In genomic region chr7:84074266-84074665, GRCm38 (mm10) we compare ENCODE assay signal across 20 mouse cellular contexts. TPM values are rescaled to one million over a fixed set of nuclear protein-coding genes. Genes with fewer than 3 reads are reported as not detected.
DNase-seq lines count a peak whose midpoint lies in the region; ATAC-seq and TF ChIP-seq lines count a peak whose summit lies in the region.
"Had no signal": no experiment of that assay in that cellular context is flagged by ENCODE, and none has a peak within 500 bp of the region (broad histone marks: within the 10 kb centered on the region; RNA-seq: fewer than 3 reads in every experiment).

No protein-coding gene starts in this region.

- intact Hi-C loops in left cerebral cortex, postnatal 4 days (cut with DNase I), result no loop called here

- no peaks in the 10 kb centered on the region for H3K9me3 ChIP-seq in forebrain, embryonic 14.5 days (replicated peaks; ENCODE audit: control insufficient read depth, low read length)
- H3K9me3 ChIP-seq in forebrain, embryonic 10.5 days, result no peaks in the 10 kb centered on the region
- no peaks in the 10 kb centered on the region for H3K9me3 ChIP-seq in forebrain, postnatal 0 days (ENCODE audit: low read length)
- no peaks in the 10 kb centered on the region for H3K9me3 ChIP-seq in forebrain, embryonic 12.5 days
- H3K9me3 ChIP-seq: embryonic facial prominence, embryonic 12.5 days; embryonic facial prominence, embryonic 15.5 days; hindbrain, embryonic 12.5 days; hindbrain, embryonic 15.5 days had no signal

- no peak overlapping the region for H3K4me2 ChIP-seq in forebrain, embryonic 14.5 days (ENCODE audit: low read length)
- no peak overlapping the region for H3K4me2 ChIP-seq in forebrain, postnatal 0 days (ENCODE audit: low read depth)
- H3K4me2 ChIP-seq in forebrain, embryonic 12.5 days, result no peak overlapping the region
- H3K4me2 ChIP-seq: embryonic facial prominence, embryonic 12.5 days; embryonic facial prominence, embryonic 15.5 days; heart, embryonic 11.5 days; hindbrain, embryonic 12.5 days; hindbrain, embryonic 15.5 days had no signal

- DNase-seq in forebrain, embryonic 14.5 days (ENCODE audit: low spot score), result peak; percentile 45
- no peak for DNase-seq in forebrain, embryonic 10.5 days (ENCODE audit: extremely low spot score, low spot score)
- peak; percentile 30 for DNase-seq in forebrain, postnatal 0 days
- peak; percentile 20 for DNase-seq in layer of hippocampus, adult 9-11 months
- DNase-seq in layer of hippocampus, postnatal 14 days (ENCODE audit: low spot score in 2 of 2), result no peak
- DNase-seq in left cerebral cortex, postnatal 4 days, result no peak
- DNase-seq: adrenal gland, adult 8-10 months; adrenal gland, postnatal 25 days; cerebellum, adult 11 months; gastrocnemius, postnatal 25 days had no signal

- H3K36me3 ChIP-seq in forebrain, embryonic 14.5 days (ENCODE audit: control insufficient read depth, insufficient read depth, low read length), result no peaks in the 10 kb centered on the region
- no peaks in the 10 kb centered on the region for H3K36me3 ChIP-seq in forebrain, embryonic 10.5 days (replicated peaks)
- no peaks in the 10 kb centered on the region for H3K36me3 ChIP-seq in forebrain, postnatal 0 days (ENCODE audit: insufficient read depth)
- H3K36me3 ChIP-seq in forebrain, embryonic 12.5 days (replicated peaks), result no peaks in the 10 kb centered on the region
- H3K36me3 ChIP-seq: embryonic facial prominence, embryonic 12.5 days; embryonic facial prominence, embryonic 15.5 days; hindbrain, embryonic 12.5 days; hindbrain, embryonic 15.5 days had no signal

- H3K4me1 ChIP-seq in forebrain, embryonic 14.5 days (ENCODE audit: control insufficient read depth, insufficient read depth, low read length), result no peaks in the 10 kb centered on the region
- peaks cover 2% of the 10 kb centered on the region; the same call in 1 of the 2 replicates for H3K4me1 ChIP-seq in forebrain, embryonic 10.5 days
- H3K4me1 ChIP-seq in forebrain, postnatal 0 days (ENCODE audit: insufficient read depth), result no peaks in the 10 kb centered on the region
- no peaks in the 10 kb centered on the region for H3K4me1 ChIP-seq in forebrain, embryonic 12.5 days
- H3K4me1 ChIP-seq: embryonic facial prominence, embryonic 12.5 days; hindbrain, embryonic 12.5 days; hindbrain, embryonic 15.5 days had no signal

- no peak overlapping the region for H3K9ac ChIP-seq in forebrain, embryonic 14.5 days (ENCODE audit: low read length)
- H3K9ac ChIP-seq in forebrain, postnatal 0 days, result no peak overlapping the region
- no peak overlapping the region for H3K9ac ChIP-seq in forebrain, embryonic 12.5 days
- H3K9ac ChIP-seq: embryonic facial prominence, embryonic 12.5 days; embryonic facial prominence, embryonic 15.5 days; hindbrain, embryonic 12.5 days; hindbrain, embryonic 15.5 days had no signal

- no peaks in the 10 kb centered on the region for H3K27me3 ChIP-seq in forebrain, embryonic 14.5 days (replicated peaks; ENCODE audit: control insufficient read depth, insufficient read depth, low read length)
- H3K27me3 ChIP-seq in forebrain, embryonic 10.5 days (ENCODE audit: poor library complexity, severe bottlenecking), result no peaks in the 10 kb centered on the region
- H3K27me3 ChIP-seq in forebrain, postnatal 0 days (ENCODE audit: insufficient read depth, low read length), result no peaks in the 10 kb centered on the region
- no peaks in the 10 kb centered on the region for H3K27me3 ChIP-seq in forebrain, embryonic 12.5 days
- H3K27me3 ChIP-seq: embryonic facial prominence, embryonic 12.5 days; embryonic facial prominence, embryonic 15.5 days; hindbrain, embryonic 12.5 days; hindbrain, embryonic 15.5 days had no signal

- no peak overlapping the region for H3K27ac ChIP-seq in forebrain, embryonic 14.5 days (ENCODE audit: low read depth, low read length)
- no peak overlapping the region for H3K27ac ChIP-seq in forebrain, embryonic 10.5 days
- H3K27ac ChIP-seq in forebrain, postnatal 0 days (ENCODE audit: low read depth, low read length), result no peak overlapping the region
- no peak overlapping the region for H3K27ac ChIP-seq in forebrain, embryonic 12.5 days
- H3K27ac ChIP-seq: embryonic facial prominence, embryonic 12.5 days; embryonic facial prominence, embryonic 15.5 days; hindbrain, embryonic 12.5 days; hindbrain, embryonic 15.5 days had no signal

- H3K4me3 ChIP-seq in forebrain, embryonic 14.5 days (ENCODE audit: low read depth, low read length), result no peak overlapping the region
- no peak overlapping the region for H3K4me3 ChIP-seq in forebrain, embryonic 10.5 days
- H3K4me3 ChIP-seq in forebrain, postnatal 0 days (ENCODE audit: low read depth, low read length), result no peak overlapping the region
- no peak overlapping the region for H3K4me3 ChIP-seq in forebrain, embryonic 12.5 days (replicated peaks)
- H3K4me3 ChIP-seq: embryonic facial prominence, embryonic 12.5 days; embryonic facial prominence, embryonic 15.5 days; hindbrain, embryonic 12.5 days; hindbrain, embryonic 15.5 days had no signal

- TF ChIP-seq CTCF in forebrain, postnatal 0 days (IDR thresholded peaks at IDR 0.05; ENCODE audit: low read depth), result no peak

- whole genome bisulfite sequencing in forebrain, embryonic 14.5 days, result 52% methylated on average over 8 of the region's 8 CpGs
- WGBS in forebrain, embryonic 10.5 days, result 76% methylated on average over 8 of the region's 8 CpGs
- 47% methylated on average over 8 of the region's 8 CpGs for WGBS in forebrain, postnatal 0 days
- WGBS in forebrain, embryonic 12.5 days, result 66% methylated on average over 8 of the region's 8 CpGs

- ATAC-seq in forebrain, embryonic 14.5 days, result peak; percentile 61; the same call in 1 of the 2 replicates
- peak; percentile 32; the same call in 1 of the 2 replicates for ATAC-seq in forebrain, postnatal 0 days
- ATAC-seq in forebrain, embryonic 12.5 days (ENCODE audit: low FRiP score), result no peak
- ATAC-seq: activated CD4-positive, CD25-positive, alpha-beta regulatory T cell, adult 4 months; intestine, postnatal 0 days had no signal

RNA-seq across cellular contexts. Expression of gene Cemip, which starts 12.0 kb away (rescaled TPM):
- 0.42 and 0.61 TPM in 2 replicates for polyA plus RNA-seq in forebrain, embryonic 14.5 days (2014; fragmentation: Nextera tagmentation; extraction: Ambion mirVana)
- 0.12 and 0.14 TPM in 2 replicates for polyA plus RNA-seq in forebrain, embryonic 10.5 days (2016; fragmentation: Nextera tagmentation; extraction: Ambion mirVana)
- 4.4 and 5.5 TPM in 2 replicates for total RNA-seq in forebrain, postnatal 0 days (2014; rRNA removed)
- polyA plus RNA-seq in forebrain, postnatal 0 days (2015; fragmentation: Nextera tagmentation; extraction: Ambion mirVana), result 0.20 and 0.34 TPM in 2 replicates
- polyA plus RNA-seq in forebrain, embryonic 12.5 days (2016; fragmentation: Nextera tagmentation; extraction: Ambion mirVana), result 0.63 and 0.69 TPM in 2 replicates
- 10 to 100 TPM; 21.2 to 22.9 TPM for total RNA-seq in layer of hippocampus, postnatal 14 days (2021)
- total RNA-seq in left cerebral cortex, postnatal 4 days (2021), result 10 to 100 TPM; 10.1 to 11.8 TPM
- total RNA-seq: common myeloid progenitor, adult 5-6 weeks; gastrocnemius, postnatal 25 days; hematopoietic stem cell, adult 5-6 weeks had no signal

Comparison
In these comparisons a context has a peak if more than half of its experiments do, and no peak if none do; other contexts are left out.
1. DNase-seq: peak in forebrain, embryonic 14.5 days (single experiment), forebrain, postnatal 0 days (single experiment) and layer of hippocampus, adult 9-11 months (single experiment); none in forebrain, embryonic 10.5 days (single experiment), layer of hippocampus, postnatal 14 days (0 of 2) and left cerebral cortex, postnatal 4 days (single experiment).